Mouse (Mus musculus): ENCODE data around the gene Gm3755. TPM values are rescaled to one million over a fixed set of nuclear protein-coding genes. Genes with fewer than 3 reads are reported as not detected.

Gene Gm3755
- polyA plus RNA-seq (2014; fragmentation: Illumina TruSeq; extraction: RNeasy Lipid Tissue Mini Kit (QIAGEN cat#74804); ENCODE audit: low read depth, low replicate concordance), result not detected

DNA sequence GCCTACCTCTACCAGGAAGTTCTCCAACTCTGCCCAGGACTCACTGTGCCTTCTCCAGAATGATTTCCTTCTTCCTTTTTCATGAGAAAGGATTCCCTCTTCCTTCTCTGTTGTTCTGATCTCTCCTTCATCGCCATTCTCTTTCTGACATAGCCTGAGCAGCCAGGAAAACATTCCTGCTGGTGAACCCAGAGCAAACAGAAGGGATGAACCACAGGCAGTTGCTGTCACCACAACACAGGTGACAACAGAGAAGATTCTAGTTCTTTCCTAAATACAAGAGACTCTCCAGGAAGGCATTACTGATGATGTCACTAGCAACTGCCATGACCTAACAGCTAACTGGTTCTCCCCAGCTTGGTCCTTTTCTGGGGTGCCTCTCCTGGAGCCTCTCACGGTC, at the start of gene Gm3755:
Gene Gm3755, minus strand, starts transcription at position 101 of the 400 bp plus-strand sequence.

DNA sequence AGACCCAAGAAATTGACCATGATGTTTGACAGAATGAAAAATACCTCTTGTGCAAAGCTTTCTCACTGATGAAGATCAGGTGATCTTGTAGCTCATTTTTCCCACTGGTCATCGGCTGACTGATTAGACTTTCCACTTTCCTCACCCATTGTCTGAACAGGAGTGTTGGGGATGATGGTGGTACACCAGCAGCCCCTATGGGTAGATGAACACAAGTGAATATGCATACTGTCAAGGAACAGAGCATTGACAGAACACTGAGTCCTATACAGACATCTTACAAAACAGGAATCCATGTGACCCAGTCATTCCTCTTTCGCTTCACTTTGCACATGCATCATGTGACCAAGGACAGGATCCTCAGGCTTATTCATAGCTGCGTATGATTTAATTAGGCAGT, 32.9 kb upstream of the Gm3755 start, which contains the start of gene Gm3752:
Gene Gm3752, minus strand, starts transcription at position 101 of the 400 bp plus-strand sequence.

Other genes starting within 250 kb of the Gm3755 start
- not detected for gene Gm3727, start 186.2 kb downstream of the Gm3755 start, polyA plus RNA-seq (2014; fragmentation: Illumina TruSeq; extraction: RNeasy Lipid Tissue Mini Kit (QIAGEN cat#74804); ENCODE audit: low read depth, low replicate concordance)
- not detected for gene Gm3739, start 135.9 kb downstream of the Gm3755 start, polyA plus RNA-seq (2014; fragmentation: Illumina TruSeq; extraction: RNeasy Lipid Tissue Mini Kit (QIAGEN cat#74804); ENCODE audit: low read depth, low replicate concordance)
- gene Gm5797, start 118.5 kb downstream of the Gm3755 start, polyA plus RNA-seq (2014; fragmentation: Illumina TruSeq; extraction: RNeasy Lipid Tissue Mini Kit (QIAGEN cat#74804); ENCODE audit: low read depth, low replicate concordance), result not detected
- not detected for gene Gm8374, start 85.8 kb downstream of the Gm3755 start, polyA plus RNA-seq (2014; fragmentation: Illumina TruSeq; extraction: RNeasy Lipid Tissue Mini Kit (QIAGEN cat#74804); ENCODE audit: low read depth, low replicate concordance)
- not detected for gene Gm3752, start 32.8 kb upstream of the Gm3755 start, polyA plus RNA-seq (2014; fragmentation: Illumina TruSeq; extraction: RNeasy Lipid Tissue Mini Kit (QIAGEN cat#74804); ENCODE audit: low read depth, low replicate concordance)
- gene Gm3558, start 117.6 kb upstream of the Gm3755 start, polyA plus RNA-seq (2014; fragmentation: Illumina TruSeq; extraction: RNeasy Lipid Tissue Mini Kit (QIAGEN cat#74804); ENCODE audit: low read depth, low replicate concordance), result not detected
- not detected for gene Gm10338, start 144.7 kb upstream of the Gm3755 start, polyA plus RNA-seq (2014; fragmentation: Illumina TruSeq; extraction: RNeasy Lipid Tissue Mini Kit (QIAGEN cat#74804); ENCODE audit: low read depth, low replicate concordance)
- gene Gm10128, start 193.1 kb upstream of the Gm3755 start, polyA plus RNA-seq (2014; fragmentation: Illumina TruSeq; extraction: RNeasy Lipid Tissue Mini Kit (QIAGEN cat#74804); ENCODE audit: low read depth, low replicate concordance), result not detected

Measured in adrenal gland, adult 10 weeks (tissue).